Mouse (Mus musculus) CH12.LX (cell line): ENCODE measurements around the gene Fdxacb1. TPM values are rescaled to one million over a fixed set of nuclear protein-coding genes. Genes with fewer than 3 reads are reported as not detected.

Source experiments
- DNase-seq: peaks from one replicate; pipeline ENCODE4 v3.0.0-alpha.2; 2013; ENCODE audit errors: extremely low read depth
- H3K27ac ChIP-seq: 2 replicates; pipeline ENCODE4 v1.5.1; 2012; ENCODE audit warnings: low read depth, mild to moderate bottlenecking, control low read depth, moderate library complexity; ENCODE audit not compliant: insufficient read depth
- H3K27me3 ChIP-seq: replicated peaks from 2 replicates; pipeline ENCODE3; 2012; ENCODE audit warnings: inconsistent platforms
- H3K36me3 ChIP-seq, 2 experiments: replicated peaks in 1 of 2; 2 replicates each; pipeline versions ENCODE3 to v1.6.1; 2012; ENCODE audit warnings: inconsistent platforms in 1 of 2, low read length in 1 of 2, mild to moderate bottlenecking in 1 of 2, mixed read lengths in 1 of 2, moderate library complexity in 1 of 2; ENCODE audit not compliant: control insufficient read depth in 1 of 2, insufficient read depth in 1 of 2
- H3K4me1 ChIP-seq, 2 experiments: 2 replicates each; pipeline ENCODE4 v1.6.1; 2012; ENCODE audit warnings: inconsistent platforms in 1 of 2, moderate library complexity in 1 of 2; ENCODE audit not compliant: insufficient read depth in 2 of 2, control insufficient read depth in 1 of 2
- H3K4me2 ChIP-seq: 2 replicates; pipeline ENCODE4 v1.6.1; 2012; ENCODE audit warnings: low read depth, mild to moderate bottlenecking, control low read depth; ENCODE audit not compliant: poor library complexity, insufficient read depth, severe bottlenecking
- H3K4me3 ChIP-seq, 3 experiments: fragments of 150-350 bp in 1 of 3; sonication (generic) in 1 of 3; replicated peaks in 1 of 3; 2 replicates each; pipeline versions ENCODE3 to v1.5.1; 2011 to 2012; ENCODE audit warnings: low read depth in 2 of 3, low read length in 2 of 3, mild to moderate bottlenecking in 2 of 3, moderate library complexity in 2 of 3, control low read depth in 1 of 3, improper control_type of control experiment in 1 of 3, inconsistent platforms in 1 of 3, mixed read lengths in 1 of 3; ENCODE audit not compliant: poor library complexity in 1 of 3
- H3K79me2 ChIP-seq: replicated peaks from 2 replicates; pipeline ENCODE4 v1.6.1; 2012; ENCODE audit warnings: mild to moderate bottlenecking, moderate library complexity; ENCODE audit not compliant: control insufficient read depth, poor library complexity, insufficient read depth, severe bottlenecking; ENCODE audit errors: extremely low read depth
- H3K9ac ChIP-seq: 2 replicates; pipeline ENCODE4 v1.6.1; 2012; ENCODE audit warnings: low read depth, mild to moderate bottlenecking, control low read depth, moderate library complexity; ENCODE audit not compliant: insufficient read depth
- H3K9me3 ChIP-seq: replicated peaks from 2 replicates; pipeline ENCODE3; 2012; ENCODE audit warnings: low read length, inconsistent platforms, mixed read lengths
- BHLHE40 ChIP-seq: IDR thresholded peaks from 2 replicates; pipeline ENCODE4 v1.6.1; 2011; ENCODE audit warnings: mild to moderate bottlenecking, low read depth, low read length, improper control_type of control experiment
- CTCF ChIP-seq, 2 experiments: IDR thresholded peaks in 1 of 2; conservative IDR thresholded peaks in 1 of 2; 2 replicates each; pipeline ENCODE4 v1.5.1; 2011 to 2012; ENCODE audit warnings: low read depth in 2 of 2, low read length in 2 of 2, improper control_type of control experiment in 1 of 2, inconsistent platforms in 1 of 2, mild to moderate bottlenecking in 1 of 2, moderate library complexity in 1 of 2
- EP300 ChIP-seq: IDR thresholded peaks from 2 replicates; pipeline ENCODE4 v1.6.1; 2011; ENCODE audit warnings: low read length, improper control_type of control experiment
- HCFC1 ChIP-seq: IDR thresholded peaks from 2 replicates; pipeline ENCODE4 v1.6.1; 2012; ENCODE audit warnings: low read depth, mild to moderate bottlenecking, inconsistent platforms, low read length, improper control_type of control experiment
- IRF4 ChIP-seq: IDR thresholded peaks from 2 replicates; pipeline ENCODE4 v1.6.1; 2014; ENCODE audit warnings: low read depth, mild to moderate bottlenecking, inconsistent platforms, low read length, improper control_type of control experiment
- MAFK ChIP-seq: IDR thresholded peaks from 2 replicates; pipeline ENCODE4 v1.6.1; 2011; ENCODE audit warnings: low read length, improper control_type of control experiment; ENCODE audit not compliant: insufficient replicate concordance
- MAZ ChIP-seq: IDR thresholded peaks from 2 replicates; pipeline ENCODE4 v1.6.1; 2012; ENCODE audit warnings: low read depth, mild to moderate bottlenecking, inconsistent platforms, low read length, improper control_type of control experiment, moderate library complexity
- MEF2A ChIP-seq: IDR thresholded peaks from 2 replicates; pipeline ENCODE4 v1.6.1; 2014; ENCODE audit warnings: low read depth, mild to moderate bottlenecking, inconsistent platforms, low read length, improper control_type of control experiment, borderline replicate concordance
- NELFE ChIP-seq: IDR thresholded peaks from 2 replicates; pipeline ENCODE4 v1.6.1; 2011; ENCODE audit warnings: low read depth, low read length, improper control_type of control experiment
- RAD21 ChIP-seq: IDR thresholded peaks from 2 replicates; pipeline ENCODE4 v1.6.1; 2011; ENCODE audit warnings: low read depth, mild to moderate bottlenecking, low read length, improper control_type of control experiment, moderate library complexity
- RCOR1 ChIP-seq: conservative IDR thresholded peaks from 2 replicates; pipeline ENCODE4 v1.6.1; 2012; ENCODE audit warnings: low read depth, mild to moderate bottlenecking, inconsistent platforms, low read length, improper control_type of control experiment
- SMC3 ChIP-seq: IDR thresholded peaks from 2 replicates; pipeline ENCODE4 v1.6.1; 2011; ENCODE audit warnings: low read depth, low read length, improper control_type of control experiment
- USF1 ChIP-seq: IDR thresholded peaks from 2 replicates; pipeline ENCODE4 v1.6.1; 2014; ENCODE audit warnings: low read depth, mild to moderate bottlenecking, inconsistent platforms, low read length, improper control_type of control experiment
- ZKSCAN1 ChIP-seq: IDR thresholded peaks from 2 replicates; pipeline ENCODE4 v1.6.1; 2012; ENCODE audit warnings: low read depth, inconsistent platforms, low read length, improper control_type of control experiment, borderline replicate concordance
- dilution Hi-C: fragments of 300-500 bp; cut with MboI; formaldehyde crosslinking; loops from 2 replicates; pipeline ENCODE4 v1.14.3; 2020; ENCODE audit warnings: low sequenced_read_pairs; ENCODE audit not compliant: extremely low pct_unique_long_range_greater_than_20kb, extremely low pct_ligation_motif_present
- in situ Hi-C: fragments of 300-500 bp; cut with MboI; formaldehyde crosslinking; loops from 3 replicates; pipeline ENCODE4 v1.14.3; 2019; ENCODE audit warnings: low sequenced_read_pairs, low pct_ligation_motif_present, low pct_unique_long_range_greater_than_20kb, mixed read lengths
- polyA plus RNA-seq: library from polyadenylated mRNA; unstranded; fragments of >175 nt; gene quantifications from 2 replicates; pipeline ENCODE4 v1.2.1, GENCODE M21; 2012; ENCODE audit warnings: low read depth; ENCODE audit not compliant: insufficient read length
- total RNA-seq, 2 experiments: library from RNA; depleted of rRNA; stranded (reverse); fragments of 300-350 nt in 1 of 2; fragments of >200 nt in 1 of 2; gene quantifications; 2 replicates each; pipeline ENCODE4 v1.2.3; 2012 to 2014

The Fdxacb1 gene
- total and polyA plus RNA-seq, 3 experiments, result 5.6 to 9.5 (median 8.5) TPM

DNA sequence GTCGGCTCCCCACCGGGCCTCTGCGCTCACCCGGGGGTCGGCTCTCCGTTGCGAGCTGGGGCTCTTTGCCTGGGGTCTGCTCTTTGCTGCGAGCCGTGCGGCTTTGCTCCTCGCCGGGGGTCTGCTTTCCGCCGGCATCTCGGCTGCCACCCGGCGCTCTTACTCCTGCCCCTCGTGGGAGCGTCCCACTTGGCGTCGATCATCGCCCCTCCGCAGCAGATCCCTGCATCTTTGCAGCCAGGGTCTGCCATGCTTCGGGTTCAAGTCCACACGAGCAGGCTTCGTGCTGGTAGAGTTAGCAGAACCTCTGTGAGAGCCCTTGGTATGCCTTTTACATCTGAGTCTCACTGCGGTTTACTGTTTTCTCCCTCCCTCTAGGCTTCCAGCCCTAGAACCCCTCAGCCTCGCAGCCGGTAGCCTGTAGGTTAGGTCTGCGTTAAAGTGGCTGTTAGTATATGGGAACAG, 7.7 kb downstream of the Fdxacb1 start:
- H3K4me2 ChIP-seq, result peak overlapping the region; percentile 57
- H3K9me3 ChIP-seq, result no peaks in the 10 kb centered on the region
- H3K27me3 ChIP-seq, result no peaks in the 10 kb centered on the region
- TF ChIP-seq BHLHE40, result 0 out of 2 replicates have a peak, but pooled peaks have one; percentile 9
- no peak for TF ChIP-seq NELFE
- peaks cover 21 to 50% of the 10 kb centered on the region in 2 experiments for H3K36me3 ChIP-seq
- H3K4me1 ChIP-seq, result peaks cover 3 to 13% of the 10 kb centered on the region in 2 experiments; a peak in 3 of 4 replicates
- H3K9ac ChIP-seq, result peak overlapping the region; percentile 95
- no peak overlapping the region for H3K27ac ChIP-seq
- dilution Hi-C loops, result no loop called here
- in situ Hi-C loops, result no loop called here
- no peak for DNase-seq
- H3K4me3 ChIP-seq, result peak overlapping the region; percentile 76 to 89 (median 80)
- H3K79me2 ChIP-seq, result peaks cover 4% of the 10 kb centered on the region

- H3K9ac ChIP-seq, result peak overlapping the region; percentile 95; the same call in 1 of the 2 replicates
- no peaks in the 10 kb centered on the region for H3K27me3 ChIP-seq
- H3K36me3 ChIP-seq, result peaks cover 24 to 51% of the 10 kb centered on the region in 2 experiments
- peak overlapping the region; percentile 57; the same call in 1 of the 2 replicates for H3K4me2 ChIP-seq
- H3K4me3 ChIP-seq, result peak overlapping the region; percentile 76 to 89 (median 80)
- peaks cover 4% of the 10 kb centered on the region for H3K79me2 ChIP-seq
- peaks cover 3 to 13% of the 10 kb centered on the region in 2 experiments; a peak in 3 of 4 replicates for H3K4me1 ChIP-seq
- in situ Hi-C loops (no loop called here), dilution Hi-C loops (no loop called here)
- H3K9me3 ChIP-seq, result no peaks in the 10 kb centered on the region
- TF ChIP-seq ZKSCAN1 (no peak), MAFK (no peak), USF1 (no peak), RCOR1 (no peak), IRF4 (no peak), EP300 (no peak), MAZ (no peak), HCFC1 (no peak)
- TF ChIP-seq, all 38 proteins: peak for 0
- no peak overlapping the region for H3K27ac ChIP-seq
- DNase-seq, result no peak
Measured at GRCm38 (mm10) chr9:50776162-50776760, 8.2 kb downstream of the Fdxacb1 start.

DNA sequence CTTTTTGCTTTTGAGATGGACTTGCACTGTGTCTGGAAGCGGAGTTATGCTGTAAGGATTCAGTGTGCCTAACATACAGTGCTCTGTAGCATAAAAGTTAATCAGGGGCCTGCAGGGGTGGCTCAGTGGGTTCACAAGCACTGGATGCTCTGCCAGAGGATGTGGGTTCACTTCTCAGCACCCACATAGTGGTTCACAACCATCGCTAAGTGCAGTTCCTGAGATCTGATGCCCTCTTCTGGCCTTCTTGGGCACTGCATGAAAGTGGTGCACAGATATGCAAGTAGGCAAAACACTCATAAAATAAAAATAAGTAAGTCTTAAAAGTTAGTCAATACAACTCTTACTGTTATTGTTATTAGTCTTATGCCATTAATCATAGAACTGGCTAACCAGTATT, 14.1 kb downstream of the Fdxacb1 start:
- H3K4me3 ChIP-seq, result no peak overlapping the region
- in situ Hi-C loops, result no loop called here
- H3K79me2 ChIP-seq, result no peaks in the 10 kb centered on the region
- no peak for DNase-seq
- dilution Hi-C loops, result no loop called here
- TF ChIP-seq RAD21, result peak; percentile 16
- TF ChIP-seq ZKSCAN1, result no peak
- no peak for TF ChIP-seq MEF2A
- TF ChIP-seq CTCF (conservative IDR thresholded peaks at IDR 0.05 in 1 of 2, IDR thresholded peaks at IDR 0.05 in 1 of 2; ENCODE audit: low read depth in 2 of 2, low read length in 2 of 2), result peak; percentile 38 to 59; a peak in 3 of 4 replicates
- TF ChIP-seq SMC3, result peak; percentile 30
- TF ChIP-seq, all 38 proteins: peak for 3
- no peaks in the 10 kb centered on the region for H3K4me1 ChIP-seq
- peaks cover 49 to 84% of the 10 kb centered on the region in 2 experiments for H3K36me3 ChIP-seq
- no peaks in the 10 kb centered on the region for H3K27me3 ChIP-seq
- peaks cover 2% of the 10 kb centered on the region for H3K9me3 ChIP-seq
- H3K27ac ChIP-seq, result no peak overlapping the region
- no peak overlapping the region for H3K9ac ChIP-seq
- no peak overlapping the region for H3K4me2 ChIP-seq
